Mouse (Mus musculus) intestine, embryonic 14.5 days (tissue): ENCODE data around the gene Wfdc6b. TPM values are rescaled to one million over a fixed set of nuclear protein-coding genes. Genes with fewer than 3 reads are reported as not detected.

Experiments used
- ATAC-seq: fragments of 200-750 bp; cut with Nextera tagmentation; replicated peaks from 2 replicates; pipeline ENCODE4 v1.8.0; 2017; ENCODE audit warnings: low read depth, moderate number of reproducible peaks, moderate TSS enrichment, moderate library complexity; ENCODE audit not compliant: low FRiP score, low TSS enrichment
- DNase-seq: peaks from one replicate; pipeline ENCODE4 v3.0.0-alpha.2; 2018; ENCODE audit warnings: low spot score
- H3K27ac ChIP-seq: fragments of 300-500 bp; sonication (generic); 2 replicates; pipeline ENCODE4 v1.5.1; 2014; ENCODE audit warnings: low read depth, mild to moderate bottlenecking, control low read depth
- H3K27me3 ChIP-seq: fragments of 300-500 bp; sonication (generic); replicated peaks from 2 replicates; pipeline ENCODE4 v1.6.1; 2014; ENCODE audit warnings: low read length, control low read depth; ENCODE audit not compliant: control insufficient read depth, insufficient read depth
- H3K36me3 ChIP-seq: fragments of 300-500 bp; sonication (generic); 2 replicates; pipeline ENCODE4 v1.6.1; 2014; ENCODE audit warnings: low read length, control low read depth; ENCODE audit not compliant: control insufficient read depth, insufficient read depth
- H3K4me1 ChIP-seq: fragments of 300-500 bp; sonication (generic); replicated peaks from 2 replicates; pipeline ENCODE4 v1.6.1; 2014; ENCODE audit warnings: low read length, control low read depth, mixed read lengths; ENCODE audit not compliant: control insufficient read depth, insufficient read depth
- H3K4me2 ChIP-seq: fragments of 300-500 bp; sonication (generic); 2 replicates; pipeline ENCODE4 v1.6.1; 2014; ENCODE audit warnings: low read length
- H3K4me3 ChIP-seq: fragments of 300-500 bp; sonication (generic); 2 replicates; pipeline ENCODE4 v1.5.1; 2014; ENCODE audit warnings: low read depth, low read length, control low read depth, mixed read lengths
- H3K9ac ChIP-seq: fragments of 300-500 bp; sonication (generic); 2 replicates; pipeline ENCODE4 v1.6.1; 2014; ENCODE audit warnings: mild to moderate bottlenecking, low read length
- H3K9me3 ChIP-seq: fragments of 300-500 bp; sonication (generic); 2 replicates; pipeline ENCODE4 v1.6.1; 2016; ENCODE audit warnings: low read length, control low read depth; ENCODE audit not compliant: control insufficient read depth
- WGBS: fragments of 180-500 bp; shearing (Covaris S2); extraction: QIAGEN DNeasy Blood & Tissue Kit; methylation state at CpG from one replicate; pipeline ENCODE4 v1.1.7; 2014; 5-methylcytosine and 5-hydroxymethylcytosine counted together
- polyA plus RNA-seq: library from polyadenylated mRNA; unstranded; fragments of >200 nt; fragmentation: Nextera tagmentation; extraction: Ambion mirVana; gene quantifications from 2 replicates; pipeline ENCODE4 v1.2.1, GENCODE M21; 2014

Wfdc6b gene
- polyA plus RNA-seq, 1 experiment from 2014 or later, result not detected

DNA sequence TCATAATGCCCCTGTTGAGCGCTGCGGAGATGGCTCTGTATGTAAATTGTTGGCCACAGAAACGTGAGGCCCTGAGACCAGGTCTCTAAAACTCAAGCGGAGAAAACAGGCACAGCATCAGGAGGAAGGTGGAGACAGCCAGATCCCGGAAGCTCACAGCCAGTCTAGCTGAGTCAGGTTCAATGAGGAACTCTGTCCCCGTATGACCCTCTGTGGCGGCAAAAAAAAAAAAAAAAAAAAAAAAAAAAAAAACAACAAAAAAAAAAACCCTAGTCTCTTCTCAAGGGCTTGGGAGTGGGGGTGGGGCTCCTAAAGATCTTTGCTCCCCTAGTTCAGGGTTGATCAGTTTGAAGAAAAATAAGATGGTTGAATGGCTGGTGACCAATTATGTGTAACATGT is 27.8 kb downstream of the Wfdc6b start:
- H3K36me3 ChIP-seq, result no peaks in the 10 kb centered on the region
- no peaks in the 10 kb centered on the region for H3K27me3 ChIP-seq
- H3K9ac ChIP-seq, result no peak overlapping the region
- no peak overlapping the region for H3K27ac ChIP-seq
- no peak overlapping the region for H3K4me3 ChIP-seq
- WGBS, result 67% methylated on average over 7 of the region's 7 CpGs
- H3K9me3 ChIP-seq, result no peaks in the 10 kb centered on the region
- no peaks in the 10 kb centered on the region for H3K4me1 ChIP-seq
- no peak overlapping the region for H3K4me2 ChIP-seq
- DNase-seq, result no peak
- ATAC-seq, result no peak

DNA sequence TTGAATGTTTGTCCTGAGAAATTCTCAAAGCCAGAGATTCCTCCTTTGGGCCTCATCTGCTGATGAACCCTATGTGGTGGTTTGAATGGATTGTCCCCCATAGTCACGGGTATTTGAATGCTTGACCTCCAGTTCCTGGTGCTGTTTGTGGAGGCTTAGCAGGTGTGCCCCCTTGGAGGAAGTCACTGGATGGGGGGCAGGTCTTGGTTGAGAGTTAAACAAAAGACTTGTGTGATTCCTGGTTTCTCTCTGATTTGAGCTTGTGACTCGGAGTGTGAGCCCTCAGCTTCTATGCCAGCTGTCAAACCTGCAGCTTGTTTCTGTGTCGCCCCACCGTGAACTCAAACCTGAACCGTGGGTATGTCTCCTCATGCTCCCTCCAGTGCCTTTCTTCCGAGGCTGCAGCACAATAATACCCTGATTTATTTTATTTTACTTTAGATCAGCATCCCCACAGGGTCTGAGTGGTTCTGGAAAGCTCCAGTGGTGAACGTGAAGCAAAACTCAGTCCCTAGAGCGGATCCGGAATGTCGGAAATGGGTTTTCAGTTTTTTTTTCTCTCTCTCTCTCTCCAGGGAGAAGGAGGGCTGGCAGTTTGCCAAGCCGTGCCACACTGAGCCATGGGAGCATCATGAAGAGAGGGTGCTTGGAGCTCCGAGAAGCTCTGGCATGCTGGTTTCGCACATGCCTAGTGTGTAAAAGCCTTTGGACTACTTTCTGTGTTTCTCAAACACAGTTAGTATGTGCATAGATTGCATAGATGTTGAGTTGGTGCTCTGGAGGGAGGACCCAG is 28.8 kb downstream of the Wfdc6b start:
- H3K27ac ChIP-seq, result no peak overlapping the region
- H3K27me3 ChIP-seq, result no peaks in the 10 kb centered on the region
- ATAC-seq (no peak), DNase-seq (no peak)
- no peaks in the 10 kb centered on the region for H3K36me3 ChIP-seq
- no peaks in the 10 kb centered on the region for H3K9me3 ChIP-seq
- 77% methylated on average over 13 of the region's 13 CpGs for WGBS
- no peak overlapping the region for H3K4me2 ChIP-seq
- no peaks in the 10 kb centered on the region for H3K4me1 ChIP-seq
- H3K9ac ChIP-seq, result no peak overlapping the region
- no peak overlapping the region for H3K4me3 ChIP-seq

GRCm38 (mm10) chr2:164655858-164656257 is 42.5 kb downstream of the Wfdc6b start, which contains the start of gene Wfdc10:
TSS of gene Wfdc10 (plus strand) at chr2:164656046.
- DNase-seq, result peak; percentile 67
- WGBS, result 11% methylated on average over 11 of the region's 11 CpGs

GRCm38 (mm10) chr2:164656483-164656882 is 43.2 kb downstream of the Wfdc6b start, which contains the start of gene Wfdc9:
TSS of gene Wfdc9 (minus strand) at chr2:164656583.
- H3K4me1 ChIP-seq, result no peaks in the 10 kb centered on the region
- H3K9me3 ChIP-seq, result no peaks in the 10 kb centered on the region
- H3K27ac ChIP-seq, result no peak within 1 kb of the TSS
- no peak within 1 kb of the TSS for H3K4me3 ChIP-seq
- no peaks in the 10 kb centered on the region for H3K27me3 ChIP-seq
- 85% methylated on average over 9 of the region's 9 CpGs for WGBS
- H3K36me3 ChIP-seq, result no peaks in the 10 kb centered on the region
- no peak within 1 kb of the TSS for H3K4me2 ChIP-seq
- no peak for DNase-seq
- no peak for ATAC-seq
- H3K9ac ChIP-seq, result no peak within 1 kb of the TSS

More at GRCm38 (mm10) chr2:164655858-164656257, 42.5 kb downstream of the Wfdc6b start, which contains the start of gene Wfdc10:
- ATAC-seq, result no peak
- Histone ChIP-seq H3K9ac (no peak within 1 kb of the TSS), H3K9me3 (no peaks in the 10 kb centered on the region), H3K4me1 (no peaks in the 10 kb centered on the region), H3K27me3 (no peaks in the 10 kb centered on the region), H3K27ac (no peak within 1 kb of the TSS), H3K4me2 (no peak within 1 kb of the TSS), H3K4me3 (no peak within 1 kb of the TSS), H3K36me3 (no peaks in the 10 kb centered on the region)

- ATAC-seq (no peak), DNase-seq (no peak)
- whole genome bisulfite sequencing, result 89% methylated on average over 7 of the region's 7 CpGs
- H3K27ac ChIP-seq, result no peak overlapping the region
- no peaks in the 10 kb centered on the region for H3K36me3 ChIP-seq
- no peaks in the 10 kb centered on the region for H3K27me3 ChIP-seq
- H3K9ac ChIP-seq, result no peak overlapping the region
- no peak overlapping the region for H3K4me2 ChIP-seq
- no peak overlapping the region for H3K4me3 ChIP-seq
- H3K4me1 ChIP-seq, result no peaks in the 10 kb centered on the region
- no peaks in the 10 kb centered on the region for H3K9me3 ChIP-seq
These were observed 51.5 kb downstream of the Wfdc6b start for GRCm38 (mm10) chr2:164664851-164665250.

Other genes starting within 250 kb of the Wfdc6b start
- 0.32 TPM in 1 of 2 replicates, not detected in the other for gene Slpi, start 224.4 kb upstream of the Wfdc6b start, polyA plus RNA-seq
- gene Rbpjl, start 210.4 kb upstream of the Wfdc6b start, polyA plus RNA-seq, result 0.07 and 10.4 TPM in 2 replicates
- gene Matn4, start 208.4 kb upstream of the Wfdc6b start, polyA plus RNA-seq, result 1.7 and 1.9 TPM in 2 replicates
- gene Sdc4, start 169.6 kb upstream of the Wfdc6b start, polyA plus RNA-seq, result 104 and 110 TPM in 2 replicates
- gene Sys1, start 156.6 kb upstream of the Wfdc6b start, polyA plus RNA-seq, result 65.2 and 67.2 TPM in 2 replicates
- gene Gm20458, start 152.6 kb upstream of the Wfdc6b start, polyA plus RNA-seq, result 11.6 and 17.4 TPM in 2 replicates
- not detected in 2 replicates for gene Trp53tg5, start 139.8 kb upstream of the Wfdc6b start, polyA plus RNA-seq
- gene Dbndd2, start 127.4 kb upstream of the Wfdc6b start, polyA plus RNA-seq, result 9.4 and 12.5 TPM in 2 replicates
- 72.4 and 79.7 TPM in 2 replicates for gene Pigt, start 116.0 kb upstream of the Wfdc6b start, polyA plus RNA-seq
- 79.5 and 85.7 TPM in 2 replicates for gene Wfdc2, start 51.1 kb upstream of the Wfdc6b start, polyA plus RNA-seq
- gene Spint3, start 40.1 kb upstream of the Wfdc6b start, polyA plus RNA-seq, result not detected in 2 replicates
- gene Wfdc6a, start 28.1 kb upstream of the Wfdc6b start, polyA plus RNA-seq, result 1.5 and 3.2 TPM in 2 replicates
- not detected in 2 replicates for gene Eppin, start 19.9 kb upstream of the Wfdc6b start, polyA plus RNA-seq
- gene Wfdc8, start 104 bp downstream of the Wfdc6b start, polyA plus RNA-seq, result not detected in 2 replicates
- gene Wfdc16, start 25.3 kb downstream of the Wfdc6b start, polyA plus RNA-seq, result not detected in 2 replicates
- gene Wfdc10, start 42.5 kb downstream of the Wfdc6b start, polyA plus RNA-seq, result 1.2 TPM in 1 of 2 replicates, not detected in the other
- not detected in 2 replicates for gene Wfdc9, start 43.1 kb downstream of the Wfdc6b start, polyA plus RNA-seq
- not detected in 2 replicates for gene Wfdc11, start 60.6 kb downstream of the Wfdc6b start, polyA plus RNA-seq
- gene Wfdc13, start 71.6 kb downstream of the Wfdc6b start, polyA plus RNA-seq, result 0.28 TPM in 2 replicates
- not detected in 2 replicates for gene Spint4, start 85.0 kb downstream of the Wfdc6b start, polyA plus RNA-seq
- not detected in 2 replicates for gene Spint5, start 101.8 kb downstream of the Wfdc6b start, polyA plus RNA-seq
- 2.0 and 2.6 TPM in 2 replicates for gene Wfdc3, start 132.4 kb downstream of the Wfdc6b start, polyA plus RNA-seq
- 66.4 and 67.0 TPM in 2 replicates for gene Dnttip1, start 132.5 kb downstream of the Wfdc6b start, polyA plus RNA-seq
- gene Ube2c, start 156.4 kb downstream of the Wfdc6b start, polyA plus RNA-seq, result 462 and 476 TPM in 2 replicates
- 0.69 and 1.3 TPM in 2 replicates for gene Tnnc2, start 166.4 kb downstream of the Wfdc6b start, polyA plus RNA-seq
- 20.5 and 21.3 TPM in 2 replicates for gene Snx21, start 172.3 kb downstream of the Wfdc6b start, polyA plus RNA-seq
- 19.2 and 19.6 TPM in 2 replicates for gene Acot8, start 191.4 kb downstream of the Wfdc6b start, polyA plus RNA-seq
- 8.9 and 11.4 TPM in 2 replicates for gene Zswim3, start 191.6 kb downstream of the Wfdc6b start, polyA plus RNA-seq
- gene Zswim1, start 209.2 kb downstream of the Wfdc6b start, polyA plus RNA-seq, result 16.5 and 17.4 TPM in 2 replicates
- gene Spata25, start 215.0 kb downstream of the Wfdc6b start, polyA plus RNA-seq, result not detected in 2 replicates
- 155 and 168 TPM in 2 replicates for gene Ctsa, start 219.4 kb downstream of the Wfdc6b start, polyA plus RNA-seq
- 6.7 and 7.7 TPM in 2 replicates for gene Neurl2, start 219.9 kb downstream of the Wfdc6b start, polyA plus RNA-seq
- gene Pltp, start 244.2 kb downstream of the Wfdc6b start, polyA plus RNA-seq, result 25.7 and 28.1 TPM in 2 replicates